Mouse (Mus musculus): ENCODE results near the gene Atxn2. TPM values are rescaled to one million over a fixed set of nuclear protein-coding genes. Genes with fewer than 3 reads are reported as not detected.

Gene Atxn2
- 40.6 and 45.3 TPM in 2 replicates for polyA plus RNA-seq (2015; fragmentation: Nextera tagmentation; extraction: Ambion mirVana)

DNA sequence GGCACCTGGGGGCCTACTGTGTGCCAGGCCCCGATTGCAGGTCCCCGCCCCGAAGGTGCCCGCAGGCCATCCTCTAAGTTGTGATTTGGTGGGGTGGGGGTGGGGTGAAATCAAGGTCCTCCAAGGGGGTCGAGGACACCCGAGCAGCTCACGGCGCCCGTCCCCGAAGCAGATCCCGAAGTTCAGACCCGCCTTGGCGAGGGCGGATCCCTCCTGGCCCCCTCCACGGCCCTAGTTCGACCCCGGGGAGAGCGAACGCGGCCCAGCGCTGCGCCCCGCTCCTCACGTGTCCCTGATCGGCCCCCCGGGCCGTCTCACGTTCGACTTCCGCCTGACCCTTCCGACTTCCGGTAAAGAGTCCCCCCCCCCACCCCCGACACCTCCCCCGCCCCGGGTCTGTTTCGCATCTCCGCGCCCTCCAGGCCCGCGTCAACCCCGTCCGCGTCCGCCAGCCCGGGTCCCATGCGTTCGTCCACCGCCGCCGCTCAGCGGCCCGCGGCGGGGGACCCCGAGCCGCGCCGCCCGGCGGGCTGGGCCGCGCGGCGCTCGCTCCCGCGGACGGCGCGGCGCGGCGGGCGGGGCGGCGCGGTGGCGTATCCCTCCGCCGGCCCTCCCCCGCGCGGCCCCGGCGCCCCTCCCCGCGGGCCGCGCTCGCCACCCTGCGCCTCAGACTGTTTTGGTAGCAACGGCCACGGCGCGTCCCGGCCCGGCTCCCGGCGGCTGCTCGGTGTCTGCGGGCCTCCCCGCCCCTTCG, at the start of gene Atxn2:
TSS of gene Atxn2 (plus strand) at position 164 of the 754 bp plus-strand sequence.
- H3K9me3 ChIP-seq (ENCODE audit: low read length) = no peaks in the 10 kb centered on the region
- peak within 1 kb of the TSS; percentile 96 for H3K27ac ChIP-seq (ENCODE audit: low read length)
- DNase-seq (ENCODE audit: low spot score) = peak; percentile 83

DNA sequence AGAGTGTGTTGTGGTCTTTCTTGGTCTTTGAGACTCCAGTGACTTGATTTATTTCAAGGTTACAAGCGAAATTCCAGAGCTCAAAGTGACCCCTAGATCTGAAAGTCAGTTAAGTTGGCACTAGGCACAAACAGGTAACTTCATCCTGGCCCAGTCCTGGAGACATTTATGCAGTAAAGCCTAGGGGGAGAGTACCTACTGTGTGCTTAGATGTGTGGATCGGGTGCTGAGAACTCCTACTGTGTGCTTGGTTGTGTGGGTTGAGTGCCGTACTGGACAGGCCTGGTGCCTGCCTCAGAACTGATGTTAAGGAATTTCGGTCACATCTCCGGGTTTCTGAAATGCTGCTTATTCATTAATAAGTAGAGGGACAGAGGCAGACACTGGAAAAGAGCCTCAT, 49.6 kb upstream of the Atxn2 start:
- Histone ChIP-seq H3K9me3 (ENCODE audit: low read length) (no peaks in the 10 kb centered on the region), H3K4me2 (replicated peaks; ENCODE audit: low read depth, low read length) (peak overlapping the region; percentile 89), H3K9ac (replicated peaks; ENCODE audit: low read depth) (peak overlapping the region; percentile 96; the same call in 1 of the 2 replicates), H3K27ac (ENCODE audit: low read length) (no peak overlapping the region), H3K4me3 (ENCODE audit: low read depth, low read length) (peak overlapping the region; percentile 76), H3K4me1 (ENCODE audit: insufficient read depth, low read depth, low read length) (peaks cover 12% of the 10 kb centered on the region; the same call in 1 of the 2 replicates), H3K36me3 (ENCODE audit: insufficient read depth, low read length) (no peaks in the 10 kb centered on the region), H3K27me3 (replicated peaks; ENCODE audit: insufficient read depth, low read length) (no peaks in the 10 kb centered on the region)
- TF ChIP-seq CTCF (IDR thresholded peaks at IDR 0.05) = no peak
- DNase-seq (ENCODE audit: low spot score) (no peak), ATAC-seq (no peak)
- WGBS = 76% methylated on average over 5 of the region's 5 CpGs

More for the DNA sequence above, at the start of gene Atxn2:
- ATAC-seq = peak; percentile 83
- Histone ChIP-seq H3K36me3 (ENCODE audit: insufficient read depth, low read length) (no peaks in the 10 kb centered on the region), H3K4me1 (ENCODE audit: insufficient read depth, low read depth, low read length) (peaks cover 15% of the 10 kb centered on the region; the same call in 1 of the 2 replicates), H3K27me3 (replicated peaks; ENCODE audit: insufficient read depth, low read length) (no peaks in the 10 kb centered on the region), H3K9ac (replicated peaks; ENCODE audit: low read depth) (peak within 1 kb of the TSS; percentile 91), H3K4me2 (replicated peaks; ENCODE audit: low read depth, low read length) (peak within 1 kb of the TSS; percentile 84), H3K4me3 (ENCODE audit: low read depth, low read length) (peak within 1 kb of the TSS; percentile 99)
- TF ChIP-seq CTCF (IDR thresholded peaks at IDR 0.05) (no peak), EP300 (IDR thresholded peaks at IDR 0.05) (no peak)
- 0% methylated on average over 15 of the region's 103 CpGs for WGBS

DNA sequence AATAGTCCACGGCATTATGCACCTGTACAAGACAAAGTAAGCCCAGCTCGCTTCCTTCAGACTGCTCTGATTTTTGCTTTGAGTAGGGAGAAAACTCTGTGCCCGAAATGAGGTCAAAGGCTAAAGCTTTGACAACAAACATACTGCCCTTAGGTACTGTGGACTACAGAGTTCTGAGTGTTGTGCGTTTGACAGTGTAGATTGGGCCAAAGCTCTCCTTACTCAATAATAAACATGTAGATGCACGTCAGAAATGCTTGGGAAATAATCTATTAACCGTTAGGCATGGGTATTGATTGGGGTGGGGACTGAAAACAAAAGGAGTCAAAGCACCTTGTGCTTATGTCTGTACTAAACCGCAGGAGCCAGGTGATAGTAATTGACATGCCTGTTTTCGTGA, 47.7 kb upstream of the Atxn2 start:
- DNase-seq (ENCODE audit: low spot score) (no peak), ATAC-seq (no peak)
- Histone ChIP-seq H3K36me3 (ENCODE audit: insufficient read depth, low read length) (no peaks in the 10 kb centered on the region), H3K9me3 (ENCODE audit: low read length) (no peaks in the 10 kb centered on the region), H3K27me3 (replicated peaks; ENCODE audit: insufficient read depth, low read length) (no peaks in the 10 kb centered on the region), H3K4me2 (replicated peaks; ENCODE audit: low read depth, low read length) (no peak overlapping the region), H3K27ac (ENCODE audit: low read length) (no peak overlapping the region), H3K9ac (replicated peaks; ENCODE audit: low read depth) (no peak overlapping the region), H3K4me1 (ENCODE audit: insufficient read depth, low read depth, low read length) (peaks cover 12% of the 10 kb centered on the region; the same call in 1 of the 2 replicates), H3K4me3 (ENCODE audit: low read depth, low read length) (no peak overlapping the region)
- WGBS = 79% methylated on average over 8 of the region's 8 CpGs
- TF ChIP-seq EP300 (IDR thresholded peaks at IDR 0.05) (no peak), CTCF (IDR thresholded peaks at IDR 0.05) (no peak)

DNA sequence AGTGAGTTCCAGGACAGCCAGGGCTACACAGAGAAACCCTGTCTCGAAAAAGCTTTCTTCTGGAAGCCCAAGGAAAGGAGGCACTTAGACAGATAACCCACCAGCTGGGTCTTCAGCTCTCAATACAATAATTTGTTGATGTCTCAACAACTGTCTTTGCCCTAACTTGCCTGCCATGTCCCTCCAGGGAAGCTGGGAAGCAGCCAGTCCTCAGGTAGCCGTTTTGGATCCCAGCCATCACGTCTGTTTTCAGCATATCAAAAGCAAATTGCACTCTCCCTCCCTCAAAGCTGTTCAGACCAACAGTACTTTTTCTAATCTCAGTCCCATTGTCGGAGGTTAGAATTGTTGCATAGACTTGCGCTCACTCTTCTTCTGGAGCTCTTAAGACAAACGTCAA, 47.1 kb upstream of the Atxn2 start:
- Histone ChIP-seq H3K27ac (ENCODE audit: low read length) (no peak overlapping the region), H3K9ac (replicated peaks; ENCODE audit: low read depth) (no peak overlapping the region), H3K4me1 (ENCODE audit: insufficient read depth, low read depth, low read length) (peaks cover 12% of the 10 kb centered on the region; the same call in 1 of the 2 replicates), H3K4me2 (replicated peaks; ENCODE audit: low read depth, low read length) (no peak overlapping the region), H3K36me3 (ENCODE audit: insufficient read depth, low read length) (no peaks in the 10 kb centered on the region), H3K9me3 (ENCODE audit: low read length) (no peaks in the 10 kb centered on the region), H3K27me3 (replicated peaks; ENCODE audit: insufficient read depth, low read length) (no peaks in the 10 kb centered on the region), H3K4me3 (ENCODE audit: low read depth, low read length) (no peak overlapping the region)
- ATAC-seq (no peak), DNase-seq (ENCODE audit: low spot score) (no peak)
- TF ChIP-seq CTCF (IDR thresholded peaks at IDR 0.05) (no peak), EP300 (IDR thresholded peaks at IDR 0.05) (no peak)
- 78% methylated on average over 6 of the region's 6 CpGs for WGBS

DNA sequence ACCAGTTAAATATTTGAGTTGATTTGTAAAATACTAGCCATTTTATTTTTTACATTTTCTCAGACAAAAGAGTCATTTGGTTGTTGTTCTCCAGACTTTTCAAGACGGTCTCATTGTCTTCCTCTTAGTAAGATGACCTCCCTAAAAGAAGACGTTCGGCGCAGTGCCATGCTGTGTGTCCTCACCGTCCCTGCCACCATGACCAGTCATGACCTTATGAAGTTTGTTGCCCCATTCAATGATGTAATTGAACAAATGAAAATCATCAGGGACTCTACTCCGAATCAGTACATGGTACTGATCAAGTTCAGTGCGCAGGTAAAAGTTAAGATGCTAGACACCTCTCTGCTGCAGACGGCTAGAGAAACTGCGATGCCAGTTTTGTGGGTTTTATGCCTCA, 46.2 kb upstream of the Atxn2 start:
- Histone ChIP-seq H3K36me3 (ENCODE audit: insufficient read depth, low read length) (no peaks in the 10 kb centered on the region), H3K4me3 (ENCODE audit: low read depth, low read length) (no peak overlapping the region)
- WGBS = 96% methylated on average over 9 of the region's 9 CpGs

DNA sequence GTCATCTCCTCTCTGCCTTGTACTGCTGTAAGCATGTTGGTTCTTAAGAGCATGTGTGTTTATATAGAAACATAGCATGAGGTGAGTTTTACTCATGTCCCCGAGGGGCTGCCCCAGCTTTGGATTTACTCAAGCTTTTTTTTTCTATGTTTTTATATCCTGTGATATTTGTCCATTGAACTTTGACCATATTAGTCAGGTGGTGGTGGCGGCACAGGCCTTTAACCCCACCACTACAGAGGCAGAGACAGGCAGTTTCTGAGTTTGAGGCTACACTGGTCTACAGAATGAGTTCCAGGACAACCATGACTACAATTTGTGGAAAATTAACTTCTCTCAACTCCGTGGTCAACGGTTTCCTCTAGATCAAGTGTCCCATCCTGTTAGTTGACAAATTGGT, 44.1 kb upstream of the Atxn2 start:
- H3K4me1 ChIP-seq (ENCODE audit: insufficient read depth, low read depth, low read length) = no peaks in the 10 kb centered on the region; the same call in 1 of the 2 replicates
- no peaks in the 10 kb centered on the region for H3K27me3 ChIP-seq (replicated peaks; ENCODE audit: insufficient read depth, low read length)
- WGBS = 72% methylated on average over 4 of the region's 4 CpGs
- no peak for TF ChIP-seq EP300 (IDR thresholded peaks at IDR 0.05)
- TF ChIP-seq CTCF (IDR thresholded peaks at IDR 0.05) = no peak
- no peak overlapping the region for H3K4me2 ChIP-seq (replicated peaks; ENCODE audit: low read depth, low read length)
- H3K9ac ChIP-seq (replicated peaks; ENCODE audit: low read depth) = no peak overlapping the region
- H3K36me3 ChIP-seq (ENCODE audit: insufficient read depth, low read length) = no peaks in the 10 kb centered on the region
- no peak for DNase-seq (ENCODE audit: low spot score)
- no peak for ATAC-seq
- H3K9me3 ChIP-seq (ENCODE audit: low read length) = no peaks in the 10 kb centered on the region
- H3K4me3 ChIP-seq (ENCODE audit: low read depth, low read length) = no peak overlapping the region
- no peak overlapping the region for H3K27ac ChIP-seq (ENCODE audit: low read length)

More for the DNA sequence above, 46.2 kb upstream of the Atxn2 start:
- no peak for TF ChIP-seq CTCF (IDR thresholded peaks at IDR 0.05)
- TF ChIP-seq EP300 (IDR thresholded peaks at IDR 0.05) = no peak
- Histone ChIP-seq H3K9me3 (ENCODE audit: low read length) (no peaks in the 10 kb centered on the region), H3K27ac (ENCODE audit: low read length) (no peak overlapping the region), H3K4me1 (ENCODE audit: insufficient read depth, low read depth, low read length) (peaks cover 8% of the 10 kb centered on the region; the same call in 1 of the 2 replicates), H3K27me3 (replicated peaks; ENCODE audit: insufficient read depth, low read length) (no peaks in the 10 kb centered on the region), H3K4me2 (replicated peaks; ENCODE audit: low read depth, low read length) (no peak overlapping the region), H3K9ac (replicated peaks; ENCODE audit: low read depth) (no peak overlapping the region)
- ATAC-seq (no peak), DNase-seq (ENCODE audit: low spot score) (no peak)
